Mouse (Mus musculus) embryonic facial prominence, embryonic 15.5 days (tissue): Measurements from ENCODE around the gene Arl16. TPM values are rescaled to one million over a fixed set of nuclear protein-coding genes. Genes with fewer than 3 reads are reported as not detected.
A peak's percentile ranks its signal among the peaks of the same experiment; 100 is the strongest.

Source experiments
- ATAC-seq: fragments of 200-750 bp; cut with Nextera tagmentation; 2 replicates; pipeline ENCODE4 v1.8.0; 2017; ENCODE audit warnings: low read depth, moderate TSS enrichment; ENCODE audit not compliant: insufficient number of reproducible peaks, low FRiP score, low TSS enrichment
- H3K27ac ChIP-seq: fragments of 300-500 bp; sonication (generic); replicated peaks from 2 replicates; pipeline ENCODE4 v1.5.1; 2015; ENCODE audit warnings: mild to moderate bottlenecking, inconsistent platforms
- H3K27me3 ChIP-seq: fragments of 300-500 bp; sonication (generic); 2 replicates; pipeline ENCODE4 v1.6.1; 2015; ENCODE audit warnings: inconsistent platforms
- H3K36me3 ChIP-seq: fragments of 300-500 bp; sonication (generic); 2 replicates; pipeline ENCODE4 v1.6.1; 2015; ENCODE audit warnings: mild to moderate bottlenecking, inconsistent platforms
- H3K4me1 ChIP-seq: fragments of 300-500 bp; sonication (generic); 2 replicates; pipeline ENCODE4 v1.6.1; 2015; ENCODE audit warnings: inconsistent platforms
- H3K4me2 ChIP-seq: fragments of 300-500 bp; sonication (generic); replicated peaks from 2 replicates; pipeline ENCODE4 v1.6.1; 2015; ENCODE audit warnings: mild to moderate bottlenecking, inconsistent platforms
- H3K4me3 ChIP-seq: fragments of 300-500 bp; sonication (generic); replicated peaks from 2 replicates; pipeline ENCODE4 v1.5.1; 2015; ENCODE audit warnings: mild to moderate bottlenecking, inconsistent platforms
- H3K9ac ChIP-seq: fragments of 300-500 bp; sonication (generic); 2 replicates; pipeline ENCODE4 v1.6.1; 2015; ENCODE audit warnings: inconsistent platforms
- H3K9me3 ChIP-seq: fragments of 300-500 bp; sonication (generic); replicated peaks from 2 replicates; pipeline ENCODE4 v1.6.1; 2016; ENCODE audit warnings: inconsistent platforms
- WGBS: fragments of 180-500 bp; shearing (Covaris S2); methylation state at CpG from one replicate; pipeline ENCODE4 v1.1.7; 2015; 5-methylcytosine and 5-hydroxymethylcytosine counted together
- polyA plus RNA-seq: library from polyadenylated mRNA; unstranded; fragments of >200 nt; fragmentation: Nextera tagmentation; extraction: Ambion mirVana; gene quantifications from 2 replicates; pipeline ENCODE4 v1.2.1, GENCODE M21; 2015

Arl16 gene
- polyA plus RNA-seq, 1 experiment from 2014 or later, result 57.1 TPM

- peaks cover 37% of the 10 kb centered on the region for H3K4me1 ChIP-seq
- peak within 1 kb of the TSS; percentile 80 for H3K9ac ChIP-seq
- peak within 1 kb of the TSS; percentile 96 for H3K4me2 ChIP-seq
- under 1% methylated on average over 35 of the region's 35 CpGs for WGBS
- H3K36me3 ChIP-seq, result peaks cover 44% of the 10 kb centered on the region
- peak; percentile 86 for ATAC-seq
- no peaks in the 10 kb centered on the region for H3K27me3 ChIP-seq
- peak within 1 kb of the TSS; percentile 85 for H3K27ac ChIP-seq
- H3K9me3 ChIP-seq, result no peaks in the 10 kb centered on the region
- H3K4me3 ChIP-seq, result peak within 1 kb of the TSS; percentile 95
Observed at GRCm38 (mm10) chr11:120491317-120492023, 24.1 kb upstream of the Arl16 start, which contains the start of gene Slc25a10. Gene Slc25a10 (plus strand): TSS chr11:120491840.

DNA sequence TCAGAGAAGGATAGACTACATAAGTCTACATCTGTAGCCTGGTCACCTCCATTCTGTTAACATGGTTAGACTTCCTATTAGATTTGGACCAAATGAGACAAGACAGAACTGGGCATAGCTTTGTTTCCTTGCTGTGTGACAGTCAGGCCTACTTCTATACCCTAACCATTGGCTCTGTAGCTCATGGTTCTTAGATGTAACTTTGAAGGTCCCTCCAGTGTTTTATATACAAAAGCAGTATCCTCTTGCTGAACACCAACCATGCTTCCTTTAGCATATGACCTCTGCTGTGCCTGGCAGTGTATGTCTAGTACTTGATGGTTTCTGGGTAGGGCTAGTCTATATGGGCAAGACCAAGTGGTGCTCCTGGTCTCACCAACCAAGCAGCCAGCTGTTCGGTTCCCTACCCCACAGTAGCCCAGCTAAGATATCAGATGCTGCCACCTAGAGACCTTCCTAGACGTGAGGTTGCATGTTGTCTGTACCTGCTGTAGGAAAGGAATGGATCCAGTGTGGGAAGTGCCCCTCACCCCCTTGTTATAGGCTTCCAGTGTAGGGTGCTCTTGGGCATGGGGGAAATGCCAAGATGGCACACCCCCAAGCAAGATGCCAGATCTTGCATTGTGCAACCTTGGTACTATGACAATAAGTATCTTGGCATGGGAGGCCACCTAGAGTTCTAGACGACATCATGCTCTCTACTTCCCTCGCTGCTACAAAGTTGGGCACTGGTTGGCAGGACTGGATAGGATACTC lies 23.1 kb upstream of the Arl16 start:
- no peak for ATAC-seq
- H3K36me3 ChIP-seq, result peaks cover 34% of the 10 kb centered on the region
- H3K27me3 ChIP-seq, result no peaks in the 10 kb centered on the region
- no peak overlapping the region for H3K9ac ChIP-seq
- H3K4me1 ChIP-seq, result peaks cover 44% of the 10 kb centered on the region
- H3K4me2 ChIP-seq, result peak overlapping the region; percentile 96
- H3K27ac ChIP-seq, result peak overlapping the region; percentile 85
- no peak overlapping the region; the same call in 1 of the 2 replicates for H3K4me3 ChIP-seq
- 36% methylated on average over 4 of the region's 4 CpGs for WGBS
- H3K9me3 ChIP-seq, result no peaks in the 10 kb centered on the region

GRCm38 (mm10) chr11:120489054-120489761 lies 21.8 kb upstream of the Arl16 start:
- no peaks in the 10 kb centered on the region for H3K27me3 ChIP-seq
- no peak overlapping the region for H3K9ac ChIP-seq
- no peaks in the 10 kb centered on the region for H3K9me3 ChIP-seq
- 0 out of 2 replicates have a peak, but pooled peaks have one; percentile 4 for ATAC-seq
- peaks cover 48% of the 10 kb centered on the region for H3K4me1 ChIP-seq
- peaks cover 26% of the 10 kb centered on the region for H3K36me3 ChIP-seq
- 59% methylated on average over 4 of the region's 4 CpGs for WGBS
- peak overlapping the region; percentile 8; the same call in 1 of the 2 replicates for H3K27ac ChIP-seq
- H3K4me2 ChIP-seq, result no peak overlapping the region
- H3K4me3 ChIP-seq, result no peak overlapping the region

DNA sequence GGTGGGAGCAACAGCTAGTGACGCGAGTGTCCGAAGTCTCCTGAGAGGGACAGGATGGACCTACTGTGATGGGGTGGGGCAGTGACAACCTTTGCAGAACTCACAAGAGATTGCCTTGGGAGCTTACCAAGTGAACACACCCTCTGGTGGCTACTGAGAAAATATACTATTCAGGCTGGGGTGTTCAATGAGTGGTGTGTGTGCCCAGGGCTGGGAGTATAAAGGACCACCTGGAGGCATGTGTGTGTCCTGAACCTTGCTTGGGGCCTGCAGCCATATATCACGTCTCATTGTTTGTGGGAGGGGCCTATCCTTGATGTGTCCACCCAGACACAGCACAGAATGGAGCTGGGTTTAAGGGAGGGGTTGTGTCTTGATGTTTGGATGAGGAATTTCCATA lies 21.1 kb upstream of the Arl16 start:
- no peak overlapping the region for H3K27ac ChIP-seq
- no peak overlapping the region for H3K4me2 ChIP-seq
- 72% methylated on average over 4 of the region's 4 CpGs for WGBS
- no peaks in the 10 kb centered on the region for H3K9me3 ChIP-seq
- H3K27me3 ChIP-seq, result no peaks in the 10 kb centered on the region
- peaks cover 50% of the 10 kb centered on the region for H3K4me1 ChIP-seq
- no peak for ATAC-seq
- no peak overlapping the region for H3K9ac ChIP-seq
- H3K4me3 ChIP-seq, result no peak overlapping the region
- H3K36me3 ChIP-seq, result peaks cover 29% of the 10 kb centered on the region

DNA sequence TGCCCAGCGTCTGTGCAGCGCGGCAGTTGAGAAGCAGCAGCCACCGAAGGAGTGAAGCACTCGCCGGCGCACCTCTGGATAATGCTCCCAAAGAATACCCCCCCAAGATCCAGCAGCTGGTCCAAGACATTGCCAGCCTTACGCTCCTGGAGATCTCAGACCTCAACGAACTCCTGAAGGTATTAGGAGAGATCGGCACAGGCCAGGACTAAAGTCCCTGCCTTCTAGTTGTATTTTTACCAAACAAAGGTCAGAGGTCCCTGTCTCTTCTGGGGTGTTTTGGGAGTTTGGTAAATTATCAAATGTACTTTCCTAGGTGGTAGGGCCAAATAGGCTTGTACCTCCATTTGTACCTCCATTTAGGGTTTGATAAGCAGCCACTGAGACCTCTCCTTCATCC lies 17.8 kb upstream of the Arl16 start:
- WGBS, result 5% methylated on average over 10 of the region's 10 CpGs
- no peak for ATAC-seq
- Histone ChIP-seq H3K4me1 (peaks cover 28% of the 10 kb centered on the region), H3K9ac (peak overlapping the region; percentile 91), H3K4me2 (peak overlapping the region; percentile 83), H3K4me3 (peak overlapping the region; percentile 99), H3K36me3 (peaks cover 60% of the 10 kb centered on the region), H3K27ac (peak overlapping the region; percentile 88), H3K27me3 (no peaks in the 10 kb centered on the region), H3K9me3 (no peaks in the 10 kb centered on the region)

DNA sequence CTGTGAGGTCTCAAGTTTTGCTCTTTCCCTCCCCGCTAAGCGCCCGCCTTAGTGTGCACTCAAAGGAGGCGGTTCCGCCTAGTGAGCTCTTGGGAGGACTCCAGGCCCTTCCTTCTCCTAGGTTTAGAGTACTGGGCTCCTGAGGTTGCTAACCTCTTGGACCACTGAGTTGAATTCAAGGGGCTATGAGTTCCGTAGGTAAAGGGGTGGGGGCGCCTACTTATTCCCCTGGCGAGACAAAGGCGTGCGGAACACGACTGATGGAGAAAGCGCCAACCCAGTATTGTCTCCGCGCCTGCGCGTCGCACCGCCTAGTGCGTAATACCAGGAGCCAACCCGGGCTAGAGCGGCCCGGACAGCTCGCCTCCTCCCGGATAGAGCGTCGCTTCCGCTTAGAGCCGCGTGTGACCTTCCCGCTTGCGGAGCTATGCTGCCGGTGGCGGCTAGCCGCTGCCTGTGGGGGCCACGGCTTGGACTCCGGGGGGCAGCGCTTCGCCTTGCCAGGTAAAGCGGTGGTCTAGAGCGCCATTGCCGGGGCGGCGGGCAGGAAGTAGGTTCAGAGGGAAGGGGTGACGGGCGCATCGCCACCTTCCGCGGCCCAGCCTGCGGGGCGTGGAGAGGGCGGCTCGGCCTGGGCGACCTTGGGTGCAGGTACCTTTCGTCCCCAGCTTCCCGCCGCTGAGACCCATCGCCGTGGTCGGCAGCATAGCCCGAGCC lies 17.0 kb upstream of the Arl16 start, which contains the start of gene Mrpl12:
Mrpl12 (plus strand) TSS at position 349 of the 717 bp plus-strand sequence.
- Histone ChIP-seq H3K4me3 (peak within 1 kb of the TSS; percentile 99), H3K27me3 (no peaks in the 10 kb centered on the region), H3K4me2 (peak within 1 kb of the TSS; percentile 83), H3K36me3 (peaks cover 67% of the 10 kb centered on the region), H3K9ac (peak within 1 kb of the TSS; percentile 91), H3K4me1 (peaks cover 23% of the 10 kb centered on the region), H3K9me3 (no peaks in the 10 kb centered on the region), H3K27ac (peak within 1 kb of the TSS; percentile 88)
- under 1% methylated on average over 60 of the region's 60 CpGs for WGBS
- peak; percentile 94 for ATAC-seq

- peaks cover 70% of the 10 kb centered on the region for H3K36me3 ChIP-seq
- H3K27me3 ChIP-seq, result no peaks in the 10 kb centered on the region
- no peak for ATAC-seq
- H3K9ac ChIP-seq, result 0 out of 2 replicates have a peak overlapping the region, but pooled peaks have one; percentile 69
- H3K4me1 ChIP-seq, result peaks cover 22% of the 10 kb centered on the region
- H3K4me2 ChIP-seq, result peak overlapping the region; percentile 83
- peak overlapping the region; percentile 88; the same call in 1 of the 2 replicates for H3K27ac ChIP-seq
- no peaks in the 10 kb centered on the region for H3K9me3 ChIP-seq
- WGBS, result 85% methylated on average over 7 of the region's 7 CpGs
- peak overlapping the region; percentile 99 for H3K4me3 ChIP-seq
Observed at GRCm38 (mm10) chr11:120483448-120483934, 16.1 kb upstream of the Arl16 start.

DNA sequence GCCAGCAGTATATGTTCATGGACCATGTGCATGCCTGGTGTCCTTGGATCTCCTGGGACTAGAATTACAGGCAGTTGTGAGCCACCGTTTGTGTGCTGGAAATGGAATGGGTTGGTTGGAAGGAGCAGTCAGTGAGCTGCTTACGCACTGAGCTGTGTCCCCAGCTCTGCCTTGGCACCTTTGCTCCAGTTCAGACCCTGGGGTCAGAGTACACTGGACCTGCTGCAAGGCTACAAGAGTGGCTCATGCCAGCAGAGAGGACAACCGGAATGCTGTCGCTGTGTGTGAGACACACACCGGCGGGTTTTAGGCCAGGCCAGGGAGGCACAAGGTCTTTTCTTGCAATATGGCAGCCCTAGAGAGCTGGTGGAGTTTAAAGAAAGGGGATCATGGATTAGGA lies 4.6 kb upstream of the Arl16 start:
- Histone ChIP-seq H3K9me3 (no peaks in the 10 kb centered on the region), H3K27ac (no peak overlapping the region), H3K9ac (no peak overlapping the region), H3K4me1 (peaks cover 11% of the 10 kb centered on the region), H3K36me3 (peaks cover 73% of the 10 kb centered on the region), H3K4me2 (no peak overlapping the region), H3K27me3 (no peaks in the 10 kb centered on the region), H3K4me3 (no peak overlapping the region)
- 94% methylated on average over 6 of the region's 6 CpGs for WGBS
- no peak for ATAC-seq

GRCm38 (mm10) chr11:120467736-120468092 lies 307 bp upstream of the Arl16 start:
- ATAC-seq, result no peak
- under 1% methylated on average over 33 of the region's 33 CpGs for WGBS
- H3K27ac ChIP-seq, result peak overlapping the region; percentile 51; the same call in 1 of the 2 replicates

GRCm38 (mm10) chr11:120465521-120465920 lies 1.9 kb downstream of the Arl16 start:
- Histone ChIP-seq H3K4me2 (no peak overlapping the region), H3K4me3 (0 out of 2 replicates have a peak overlapping the region, but pooled peaks have one; percentile 100), H3K27ac (no peak overlapping the region), H3K4me1 (peaks cover 24% of the 10 kb centered on the region), H3K36me3 (peaks cover 57% of the 10 kb centered on the region), H3K9ac (0 out of 2 replicates have a peak overlapping the region, but pooled peaks have one; percentile 6), H3K27me3 (no peaks in the 10 kb centered on the region), H3K9me3 (no peaks in the 10 kb centered on the region)
- 89% methylated on average over 4 of the region's 4 CpGs for WGBS
- ATAC-seq, result no peak

More at GRCm38 (mm10) chr11:120467736-120468092, 307 bp upstream of the Arl16 start:
- H3K4me2 ChIP-seq, result peak overlapping the region; percentile 83
- H3K4me3 ChIP-seq, result peak overlapping the region; percentile 100
- H3K9me3 ChIP-seq, result no peaks in the 10 kb centered on the region
- peaks cover 57% of the 10 kb centered on the region for H3K36me3 ChIP-seq
- H3K9ac ChIP-seq, result peak overlapping the region; percentile 93
- no peaks in the 10 kb centered on the region for H3K27me3 ChIP-seq
- peaks cover 24% of the 10 kb centered on the region for H3K4me1 ChIP-seq
